Mouse (Mus musculus) testis, postnatal 14 days (tissue): ENCODE results near the gene Map3k5.
A peak's percentile ranks its signal among the peaks of the same experiment; 100 is the strongest.

Experiments used
- DNase-seq: peaks from one replicate; pipeline ENCODE4 v3.0.0; 2021; ENCODE audit warnings: low spot score

Map3k5 gene

DNA sequence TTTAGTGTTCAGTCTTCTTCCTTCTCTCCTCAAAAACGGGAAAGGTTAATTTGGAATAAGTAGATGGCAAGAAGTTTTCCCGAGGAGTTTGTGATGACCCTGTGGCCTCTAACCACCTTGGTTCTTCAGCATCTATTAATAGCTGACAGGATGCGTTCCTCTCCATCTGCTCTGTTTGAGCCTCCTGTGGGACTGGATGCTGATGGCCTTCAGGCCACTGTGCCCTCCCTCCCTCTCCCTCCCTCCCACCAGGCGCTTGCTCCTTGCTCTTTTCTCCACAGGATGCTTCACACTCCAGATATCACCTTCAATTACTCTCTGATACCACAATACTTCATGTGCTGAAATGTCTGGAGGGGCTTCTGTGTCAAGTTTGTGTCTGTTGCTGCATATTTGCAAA lies 224.5 kb downstream of the Map3k5 start:
- DNase-seq, result no peak

DNA sequence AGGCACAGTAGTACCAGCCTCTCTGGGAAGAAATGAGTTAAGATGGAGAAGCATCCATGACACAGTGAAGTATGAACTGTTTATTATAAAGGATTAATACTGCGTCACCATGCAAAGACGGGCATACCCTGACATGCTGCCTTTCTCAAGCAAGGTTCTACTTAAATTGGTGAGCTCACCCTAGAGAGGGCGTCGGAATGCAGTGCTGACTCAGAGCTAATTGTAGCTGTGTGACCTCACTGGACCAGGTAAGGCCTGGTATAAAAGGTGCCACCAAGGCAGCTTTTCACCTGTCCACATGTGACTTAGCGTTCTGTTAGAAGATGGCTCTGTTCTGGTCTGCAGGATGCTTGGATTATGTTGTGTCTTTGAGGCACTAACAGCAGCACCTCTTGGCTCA lies 225.0 kb downstream of the Map3k5 start:
- no peak for DNase-seq

DNA sequence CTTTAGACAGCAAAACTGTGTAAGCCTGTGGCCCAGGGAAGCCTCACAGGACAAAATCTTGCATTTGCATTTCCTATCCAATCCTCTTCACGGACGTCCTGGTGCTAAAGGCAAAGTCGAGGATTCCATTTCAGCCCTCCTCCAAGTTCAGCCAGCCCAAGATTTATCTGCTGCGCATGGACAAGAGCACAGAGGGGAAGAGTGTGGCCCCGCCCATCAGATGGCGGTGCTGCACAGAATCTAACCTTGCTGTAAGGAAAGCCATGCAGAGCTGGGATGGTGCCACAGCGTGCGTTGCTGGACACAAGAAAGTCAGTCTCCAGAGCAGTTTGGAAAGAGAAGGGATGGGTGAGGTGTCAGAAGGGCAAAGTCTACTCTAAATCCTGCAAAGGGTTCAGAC lies 226.6 kb downstream of the Map3k5 start:
- no peak for DNase-seq

DNA sequence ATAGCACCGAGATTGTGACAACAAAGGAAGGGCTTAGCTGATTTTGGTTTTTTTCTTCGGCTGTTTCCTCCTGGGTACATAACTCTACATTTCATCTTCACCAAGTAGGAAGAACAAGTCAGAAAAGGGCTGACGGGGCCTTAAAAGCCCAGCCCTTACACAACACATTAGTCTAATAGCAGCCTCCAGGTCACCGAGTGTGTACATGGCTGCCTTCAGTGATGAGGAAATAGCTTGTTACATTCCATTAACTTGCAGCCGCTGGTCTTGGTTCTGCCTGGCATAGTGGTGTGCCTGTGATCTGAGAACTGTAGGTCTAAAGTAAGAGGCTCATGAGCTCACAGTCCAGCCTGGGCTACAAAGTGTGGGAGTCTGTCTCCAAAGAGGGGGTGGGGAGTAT lies 230.5 kb downstream of the Map3k5 start:
- DNase-seq, result no peak

DNA sequence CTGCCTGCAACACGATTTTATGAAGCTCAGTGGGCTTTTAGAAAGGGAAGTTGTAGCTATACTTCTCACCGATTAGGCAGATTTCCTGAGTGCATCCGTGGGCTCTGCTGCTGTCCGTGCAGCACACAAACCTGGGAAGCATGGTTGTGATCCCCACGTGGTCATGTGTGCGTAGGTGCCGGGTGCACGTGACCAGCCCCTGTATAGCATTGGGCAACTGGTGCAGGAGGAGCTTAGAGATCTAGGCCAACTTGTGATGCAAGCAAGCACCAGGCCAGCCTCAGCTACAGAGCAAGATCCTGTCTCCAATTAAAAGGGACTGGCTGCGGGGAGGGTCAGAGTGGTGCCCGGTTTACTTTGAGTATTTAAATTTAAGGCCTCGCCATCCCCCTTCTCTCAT lies 232.5 kb downstream of the Map3k5 start:
- DNase-seq, result no peak

DNA sequence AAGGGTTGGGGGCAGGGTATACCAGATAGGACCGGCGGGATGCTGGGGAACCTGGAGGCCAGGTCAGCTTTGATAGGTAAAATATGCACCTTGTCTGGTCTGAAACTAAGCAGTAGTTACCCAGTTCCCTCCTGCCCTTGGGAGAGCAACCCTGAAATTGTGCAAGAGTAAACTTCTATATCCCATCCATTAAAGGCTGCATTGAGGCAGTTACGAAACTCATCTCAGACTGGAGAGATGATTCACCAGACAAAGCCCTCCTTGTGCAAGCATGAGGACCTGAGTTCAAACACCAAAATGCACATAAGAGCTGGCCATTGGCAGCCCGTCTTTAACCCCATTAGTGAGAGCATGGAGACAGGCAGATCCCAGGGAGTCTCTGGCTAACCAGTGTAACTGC lies 233.2 kb downstream of the Map3k5 start:
- no peak for DNase-seq

DNA sequence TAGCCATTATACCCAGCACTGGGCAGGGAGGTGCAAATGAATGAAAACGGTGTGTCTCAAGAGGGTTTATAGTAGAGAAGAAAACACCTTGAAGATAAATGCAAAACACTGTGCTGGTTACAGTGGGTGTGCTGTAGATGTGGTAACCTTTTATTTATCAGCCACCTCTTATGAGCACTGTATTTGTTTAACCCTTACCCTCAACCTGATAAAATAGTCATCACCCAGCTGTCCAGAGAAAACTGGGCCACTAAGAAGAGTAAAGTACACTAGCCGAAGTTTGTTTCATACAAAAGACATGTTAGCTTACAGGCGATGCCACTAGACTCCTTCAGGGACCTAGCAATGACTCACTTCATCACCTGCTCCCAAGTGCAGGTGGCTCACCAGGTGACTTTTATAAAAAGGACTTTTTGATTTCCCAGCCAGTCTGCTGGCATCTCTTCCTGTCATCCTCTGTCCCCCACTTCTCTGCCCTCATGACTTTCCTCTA lies 235.0 kb downstream of the Map3k5 start:
- no peak for DNase-seq

DNA sequence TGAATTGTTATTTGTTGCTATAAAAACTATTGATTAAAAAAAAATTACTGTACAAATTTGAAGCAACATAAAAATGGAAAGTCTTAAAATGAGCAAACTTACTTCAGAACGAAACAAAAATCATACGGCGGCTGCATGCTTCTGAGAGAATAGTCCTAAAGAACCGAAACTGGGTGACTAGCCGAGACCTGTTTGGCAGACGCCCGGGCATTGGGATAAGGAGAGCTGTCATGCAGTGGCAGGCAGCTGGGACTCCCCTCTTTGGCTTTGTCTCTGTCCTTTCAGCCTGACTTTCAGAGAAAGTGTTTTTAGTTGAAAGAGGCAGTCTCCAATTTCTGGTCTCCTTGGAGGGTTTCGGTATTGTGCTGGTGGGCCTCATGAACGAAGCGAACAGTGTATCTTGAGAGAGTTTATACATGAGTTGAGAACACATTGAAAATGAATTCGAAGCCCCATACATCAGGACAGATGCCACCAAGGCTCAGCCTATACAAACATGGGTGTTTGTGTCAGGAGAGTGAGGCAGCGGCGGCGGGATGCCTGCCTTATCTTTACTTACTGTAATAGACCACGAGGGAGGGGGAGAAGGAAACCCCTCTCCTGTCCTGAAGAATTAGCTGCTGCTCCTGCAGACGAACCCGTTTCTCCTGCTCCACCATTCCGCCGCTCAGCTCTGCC lies 235.8 kb downstream of the Map3k5 start:
- DNase-seq, result no peak

DNA sequence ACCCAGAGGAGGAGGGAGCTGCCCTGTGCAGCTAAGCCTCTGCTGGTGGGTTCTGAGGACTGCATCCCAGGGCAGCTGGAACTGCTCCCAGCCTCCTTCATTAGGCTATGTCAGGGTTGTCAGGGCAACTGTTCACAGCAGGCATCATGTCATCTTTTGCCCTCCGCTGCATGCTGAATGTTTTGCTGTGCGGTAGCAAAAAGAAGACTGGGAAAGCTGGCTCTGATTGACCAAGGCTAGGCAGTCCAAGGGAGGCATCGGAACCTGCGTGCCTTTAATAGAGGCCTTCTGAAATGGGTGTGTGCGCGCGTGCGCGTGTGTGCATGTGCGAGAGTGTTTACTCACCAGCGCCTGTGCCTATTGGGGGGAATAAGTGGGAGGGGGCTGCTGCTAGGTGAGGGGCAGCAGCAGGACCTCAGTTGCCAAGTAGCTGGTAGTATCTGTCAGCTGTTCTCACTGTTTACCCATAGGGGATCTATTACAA lies 236.4 kb downstream of the Map3k5 start:
- peak; percentile 36 for DNase-seq

DNA sequence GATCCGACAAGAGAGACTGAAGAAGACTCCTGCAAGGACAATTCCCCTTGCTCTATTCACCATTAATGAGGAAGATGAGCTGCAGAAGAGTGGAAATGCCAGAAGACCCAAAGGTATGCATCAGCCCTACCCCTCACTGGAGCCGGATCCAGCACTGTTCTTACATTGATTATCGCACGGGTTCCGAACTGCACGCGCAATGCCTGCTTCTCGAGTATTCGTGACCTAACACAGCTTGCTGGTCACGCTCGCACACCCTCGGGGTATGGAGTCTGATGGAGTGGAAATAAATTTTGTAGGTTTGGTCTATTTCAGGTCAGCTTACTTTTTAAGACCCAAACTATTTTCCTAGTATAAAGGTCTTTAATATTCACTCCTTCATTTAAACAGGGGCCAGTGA lies 236.9 kb downstream of the Map3k5 start:
- no peak for DNase-seq

DNA sequence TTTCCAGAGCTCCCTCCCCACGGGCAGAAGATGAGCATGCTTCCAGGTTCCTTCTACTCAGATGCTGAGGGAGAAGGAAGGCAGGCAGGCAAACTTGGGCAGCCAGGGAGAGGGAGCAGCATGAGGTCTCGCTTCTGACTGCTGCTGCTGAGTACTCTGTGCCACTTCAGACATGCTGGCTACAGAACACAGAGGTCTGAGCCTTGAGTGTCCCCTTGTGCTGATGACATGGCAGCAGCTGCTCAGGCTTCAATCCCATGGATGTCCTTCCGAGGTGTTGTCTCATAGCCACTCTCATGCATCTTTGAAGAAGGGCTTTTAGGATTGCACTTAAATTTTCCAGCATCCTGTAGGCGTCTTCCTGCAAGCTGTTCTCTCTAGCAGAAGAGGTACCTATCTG lies 237.5 kb downstream of the Map3k5 start:
- DNase-seq, result no peak

DNA sequence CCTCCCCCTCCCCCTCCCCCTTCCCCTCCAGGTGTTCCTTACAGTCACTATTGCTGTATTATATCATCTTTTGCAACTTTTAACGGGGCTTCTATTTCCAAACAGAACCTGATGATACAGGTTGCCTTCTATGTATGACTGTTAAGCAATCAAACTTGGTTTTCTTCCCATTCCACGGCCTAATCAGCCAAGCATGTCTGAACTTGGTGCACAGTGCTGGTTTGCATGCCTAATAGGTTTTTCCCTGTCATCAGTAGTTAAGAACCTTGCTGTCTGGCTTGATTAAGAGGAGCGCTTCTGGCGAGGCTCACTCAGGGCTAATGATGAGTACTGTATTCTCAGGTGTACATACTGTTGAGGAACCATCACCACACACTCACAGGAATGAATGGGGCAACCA lies 239.5 kb downstream of the Map3k5 start:
- DNase-seq, result no peak

DNA sequence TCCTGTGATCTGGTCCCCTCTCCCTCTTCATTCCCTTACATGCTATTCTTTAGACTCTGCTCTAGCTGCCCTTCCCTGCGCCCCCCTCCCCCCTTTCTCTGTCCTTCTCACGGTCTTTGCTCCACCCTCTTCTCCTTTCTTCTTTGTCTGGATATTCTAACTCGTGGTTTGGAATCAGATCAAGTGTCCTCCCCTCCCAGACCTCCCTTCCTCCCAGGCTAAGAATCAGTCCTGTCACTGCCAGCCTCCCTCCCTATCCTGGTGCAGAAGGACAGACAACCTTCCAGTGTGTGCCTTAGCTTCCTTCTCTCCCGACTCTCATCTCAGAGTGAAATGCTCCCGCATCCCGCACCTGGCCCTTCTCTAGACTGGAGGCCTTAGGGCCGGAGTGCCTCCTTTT lies 241.8 kb downstream of the Map3k5 start:
- peak; percentile 46 for DNase-seq

DNA sequence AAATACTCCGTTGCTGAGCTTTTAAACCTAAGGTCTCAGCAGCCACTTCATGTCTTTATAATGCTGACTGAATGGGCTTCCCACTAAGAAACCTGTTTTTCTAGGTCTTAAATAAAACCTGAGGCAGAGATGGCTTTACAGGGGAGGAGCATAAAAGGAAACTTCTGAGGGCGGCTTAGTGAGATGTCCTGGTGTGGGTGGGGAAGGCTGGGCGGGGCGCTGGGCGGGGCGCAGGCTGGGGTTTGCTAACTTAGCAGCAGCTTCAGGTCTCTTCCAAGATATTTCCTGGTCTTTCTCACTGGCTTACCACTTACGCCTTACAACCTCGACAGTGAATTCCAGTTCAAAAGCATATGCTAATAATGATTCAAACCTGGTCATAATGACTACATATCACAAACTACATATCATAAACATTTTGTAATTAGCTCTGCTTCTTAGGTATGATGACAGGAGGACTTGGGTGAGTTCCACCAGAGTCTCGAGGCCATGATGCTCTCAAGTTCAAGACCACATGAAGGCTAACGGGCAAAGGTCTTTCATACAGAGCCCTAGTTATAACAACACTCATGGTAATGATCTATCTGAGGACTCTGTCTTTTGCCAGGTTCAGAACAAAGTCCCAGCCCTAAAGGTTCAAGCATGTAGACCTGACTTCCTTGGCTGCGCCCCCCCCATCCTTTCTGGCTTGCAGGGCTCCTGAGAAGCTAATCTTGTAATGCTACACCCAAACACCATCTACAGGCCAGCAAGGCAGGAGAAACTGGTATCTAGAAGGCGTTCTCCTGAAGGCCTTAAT lies 244.7 kb downstream of the Map3k5 start:
- no peak for DNase-seq

DNA sequence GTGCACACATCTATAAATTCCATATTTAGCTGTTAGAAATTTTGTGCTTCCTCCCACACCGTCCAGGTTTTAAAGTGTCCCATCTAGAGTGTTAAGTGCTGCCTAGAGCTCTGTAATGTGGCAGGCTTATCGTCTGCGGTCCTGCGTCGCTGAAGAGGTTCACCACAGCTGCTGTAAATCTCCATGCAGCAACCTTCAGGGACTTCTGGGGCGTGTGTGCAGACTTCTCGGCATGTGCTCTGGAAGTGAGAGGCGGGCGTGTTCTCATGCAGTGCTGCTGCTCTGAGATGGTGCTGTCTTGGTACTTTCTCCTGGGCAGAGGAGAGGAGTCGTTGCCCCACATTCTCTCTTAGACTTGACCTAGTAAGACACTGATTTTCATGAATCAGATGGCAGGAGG lies 246.9 kb downstream of the Map3k5 start:
- no peak for DNase-seq

DNA sequence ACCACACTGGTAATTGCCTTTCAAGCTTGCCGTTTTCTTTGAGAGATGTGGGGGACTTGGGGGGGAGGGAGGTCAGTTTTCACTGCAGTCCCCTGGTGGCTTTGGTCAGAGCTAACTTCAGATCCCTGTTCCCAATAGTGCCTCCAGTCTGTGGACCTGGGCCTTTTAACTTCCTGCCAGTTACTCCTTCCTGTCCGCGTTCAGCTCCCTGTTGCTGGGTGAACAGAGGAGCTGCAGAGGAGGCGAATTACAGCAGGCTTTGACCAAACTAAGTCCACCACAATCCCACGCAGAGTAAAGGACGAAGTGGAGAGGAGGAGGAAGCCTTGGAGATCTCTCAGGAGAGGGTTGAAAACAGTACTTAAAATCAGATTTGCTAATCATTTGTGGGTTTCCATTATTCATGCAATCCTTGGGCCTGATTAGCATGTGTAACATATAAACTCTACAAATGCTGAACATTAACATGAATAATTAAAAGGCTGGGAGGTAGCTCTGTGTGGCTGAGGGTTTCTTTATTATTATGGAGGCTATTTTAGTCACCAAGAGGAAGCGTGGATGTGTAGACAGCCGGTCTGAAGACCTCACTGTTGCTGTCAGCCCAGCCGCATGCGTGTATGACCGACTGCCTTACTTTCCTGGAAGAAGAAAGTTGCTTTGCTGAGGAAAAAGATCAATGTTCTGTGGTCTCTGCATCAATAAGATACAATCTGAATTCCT lies 247.6 kb downstream of the Map3k5 start:
- no peak for DNase-seq

DNA sequence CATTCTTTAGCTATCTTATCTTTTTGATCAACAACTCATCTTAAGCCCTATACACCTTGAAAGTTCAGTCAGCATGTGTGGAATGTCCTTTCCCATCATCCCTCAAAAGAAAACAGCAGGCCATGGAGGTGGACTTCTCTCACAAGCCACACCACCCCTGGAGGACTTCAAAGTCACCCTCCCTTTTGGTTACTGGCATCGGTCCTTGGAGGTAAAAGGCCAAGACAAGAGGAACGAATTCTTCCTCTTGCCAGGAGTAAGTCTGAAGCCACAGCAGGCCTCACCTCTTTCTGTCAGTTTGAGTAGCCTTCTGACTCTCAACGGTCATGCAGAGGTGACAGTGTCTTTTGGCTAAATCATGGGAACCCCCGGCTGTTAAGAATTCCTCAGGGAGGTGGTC lies 250.1 kb downstream of the Map3k5 start:
- DNase-seq, result no peak

DNA sequence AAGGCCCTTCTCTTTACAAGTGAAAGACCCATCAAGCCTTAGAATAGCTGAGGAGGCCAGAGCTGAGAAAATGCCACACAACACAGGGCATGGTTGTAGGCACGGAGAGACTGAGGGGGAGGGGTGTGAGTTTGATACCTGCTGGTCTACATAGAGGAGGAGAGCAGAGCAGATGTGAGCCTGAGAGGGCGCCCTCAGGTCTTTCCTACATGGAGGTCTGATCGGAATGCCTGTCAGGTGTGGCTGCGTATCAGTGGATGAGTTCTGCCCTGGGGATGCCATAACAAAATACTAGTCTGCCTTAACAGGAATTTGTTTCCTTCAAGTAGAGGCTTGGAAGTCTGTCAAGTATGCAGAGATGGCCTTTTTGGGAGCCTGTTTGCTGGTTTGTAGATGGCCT lies 251.0 kb downstream of the Map3k5 start:
- no peak for DNase-seq

DNA sequence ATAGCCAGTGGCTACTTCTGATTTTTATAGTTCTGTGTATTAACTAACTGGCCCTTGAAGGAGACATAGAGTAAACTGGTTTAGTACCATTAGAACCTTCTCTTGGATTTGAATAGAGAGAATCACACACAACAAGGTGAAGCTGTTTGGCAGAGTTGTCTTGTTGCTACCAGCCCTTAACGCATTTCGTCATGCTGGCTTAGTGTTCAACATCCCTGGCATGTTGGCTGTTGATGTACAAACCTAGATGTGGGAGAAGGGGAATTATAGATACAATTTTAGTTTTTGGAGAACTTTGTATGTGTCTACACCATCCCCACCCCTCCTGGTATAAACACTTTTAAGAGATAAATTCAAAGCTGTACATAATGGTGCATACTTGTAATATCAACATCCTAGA lies 251.5 kb downstream of the Map3k5 start:
- no peak for DNase-seq

DNA sequence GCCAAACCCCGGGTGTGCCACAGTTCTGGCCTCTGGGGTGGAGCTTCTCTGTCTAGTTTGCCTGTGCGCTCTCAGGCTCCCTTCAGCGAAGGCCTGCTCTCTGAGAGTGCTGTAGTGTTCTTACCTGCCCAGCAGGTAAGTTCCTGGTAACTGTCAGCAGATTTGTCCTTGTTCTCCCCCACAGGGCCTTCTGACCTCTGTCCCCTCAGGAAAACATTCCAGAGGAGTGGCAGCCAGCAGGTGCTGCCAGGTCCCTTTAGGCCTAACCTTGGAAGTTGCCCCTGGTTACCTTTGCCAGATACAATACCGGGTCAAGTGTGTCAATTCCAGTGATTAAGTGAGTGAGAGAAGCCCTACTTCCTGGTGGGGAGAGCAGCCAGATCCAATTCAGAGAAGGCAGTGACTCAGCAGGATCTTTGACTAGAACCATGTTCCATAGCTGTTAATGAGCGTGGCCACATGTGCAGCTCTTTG lies 252.6 kb downstream of the Map3k5 start:
- no peak for DNase-seq

DNA sequence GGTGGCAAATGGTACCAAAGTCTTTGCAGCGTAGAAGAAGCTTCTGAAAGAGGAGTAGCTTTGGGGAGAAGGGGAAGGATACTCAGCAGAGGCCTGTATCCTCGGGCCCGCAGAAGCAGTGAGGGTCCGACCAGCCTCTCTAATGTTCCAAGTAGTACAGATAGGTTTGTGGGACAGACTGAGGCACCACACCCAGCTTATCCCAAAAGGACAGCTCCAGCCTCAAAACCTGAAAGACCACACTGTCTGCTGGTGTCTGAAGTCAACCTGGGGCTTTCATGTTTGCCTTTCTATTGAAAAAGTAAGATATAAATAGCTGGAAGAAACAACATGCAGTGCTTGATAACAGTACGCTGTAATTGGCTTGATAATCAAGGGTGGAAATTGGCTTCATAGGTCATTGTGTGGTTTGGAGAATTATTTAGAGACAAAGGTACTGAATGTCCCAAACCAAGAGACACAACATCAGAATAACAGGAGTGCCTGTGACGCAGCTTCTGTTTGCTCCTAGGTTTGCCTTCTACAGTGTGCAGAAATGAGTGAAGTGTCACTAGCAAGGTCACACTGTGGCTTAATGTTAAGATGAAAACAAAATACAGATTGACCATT lies 256.0 kb downstream of the Map3k5 start:
- DNase-seq, result no peak
